Mouse (Mus musculus) adrenal gland, adult 8-10 months (tissue): ENCODE results near the gene Orm3. TPM values are rescaled to one million over a fixed set of nuclear protein-coding genes. Genes with fewer than 3 reads are reported as not detected.
"Not testable (repeated sequence)": the region's sequence is repeated elsewhere in the genome, so short reads cannot be mapped to it uniquely, and the experiment has no call there.

Experiments
- DNase-seq: peaks from one replicate; pipeline ENCODE4 v3.0.0; 2022
- total RNA-seq, 4 experiments: library from RNA; stranded (reverse); gene quantifications; 2 replicates each; pipeline ENCODE4 v1.2.4; 2022

The Orm3 gene
- total RNA-seq: 10 to 100 TPM in 1 of 4 experiments, 1 to 10 TPM in 3; 6.4 to 14.0 (median 8.7) TPM

- DNase-seq: peak; percentile 51
Observed at GRCm38 (mm10) chr4:63355877-63356665, at the start of gene Orm3. TSS of gene Orm3 (plus strand) at chr4:63356162.

GRCm38 (mm10) chr4:63307175-63308062, 48.5 kb upstream of the Orm3 start:
- peak; percentile 73 for DNase-seq

GRCm38 (mm10) chr4:63308316-63308715, 47.6 kb upstream of the Orm3 start:
- no peak for DNase-seq

DNA sequence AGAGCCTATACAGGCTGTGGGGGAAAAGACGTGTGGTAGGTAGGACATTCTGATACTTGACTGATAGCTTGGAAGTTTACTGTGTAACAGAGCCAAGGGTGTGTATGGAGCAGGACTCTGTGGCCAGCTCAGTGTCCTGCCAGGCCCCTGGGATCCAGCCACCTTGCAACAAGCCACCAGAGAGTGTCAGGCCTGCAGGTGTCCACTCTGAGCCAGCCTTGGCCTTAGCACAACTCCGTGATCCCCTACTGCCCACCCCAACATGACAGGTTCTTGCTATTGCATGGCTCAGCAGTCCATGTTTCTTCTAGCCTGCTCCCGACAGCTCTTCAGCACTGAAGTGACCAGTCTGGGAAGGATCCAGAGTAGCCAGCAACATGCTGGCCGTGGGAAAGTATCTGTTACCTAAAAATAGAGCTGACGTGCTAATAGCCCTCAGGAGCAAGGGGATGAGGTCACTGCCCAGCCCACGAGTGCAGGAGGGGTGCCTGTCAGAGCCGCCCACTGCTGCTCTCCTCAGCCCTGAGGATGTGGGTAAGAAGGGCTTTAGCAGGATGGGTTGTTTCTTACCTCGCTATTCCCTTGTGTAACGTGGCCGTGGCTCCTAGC, 45.6 kb upstream of the Orm3 start:
- DNase-seq: no peak

DNA sequence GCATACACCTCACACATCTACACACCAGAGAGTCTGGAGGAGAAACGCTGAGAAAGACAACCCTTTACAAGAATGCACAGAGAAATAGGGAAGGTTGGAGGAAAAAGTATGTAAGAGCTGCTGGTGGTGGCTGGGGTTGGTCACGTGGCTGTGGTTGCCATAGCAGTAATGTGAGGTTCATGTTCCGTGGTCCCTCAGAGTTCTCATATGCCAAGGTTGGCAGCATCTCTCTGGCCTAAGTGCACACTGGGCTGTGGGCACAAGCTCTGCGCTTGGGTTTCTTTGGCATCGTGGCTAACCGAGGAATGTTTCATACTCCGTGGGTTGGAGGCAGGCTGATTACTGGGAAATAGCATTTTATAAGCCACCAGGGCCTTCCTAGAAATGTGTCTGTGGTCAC, 44.5 kb upstream of the Orm3 start:
- no peak for DNase-seq

DNA sequence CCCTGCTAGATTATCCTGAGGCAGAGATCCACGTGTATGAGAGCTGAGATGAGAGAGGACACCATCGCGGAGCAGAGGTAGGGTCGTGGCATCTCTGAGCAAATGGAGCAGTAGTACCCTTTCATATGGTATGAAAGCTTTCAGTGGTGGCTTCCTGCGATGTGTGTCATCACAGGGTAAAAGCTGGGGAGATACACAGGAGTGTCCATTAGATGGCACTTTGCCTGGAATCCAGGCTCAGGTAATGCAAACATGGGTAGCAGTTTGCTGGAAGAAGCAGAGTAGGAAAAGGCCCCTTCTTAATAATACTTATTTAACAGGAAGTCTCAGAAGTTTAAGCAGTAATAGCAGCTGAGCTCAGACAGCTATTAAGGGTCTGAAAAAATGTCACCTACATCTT, 41.9 kb upstream of the Orm3 start:
- no peak for DNase-seq

DNA sequence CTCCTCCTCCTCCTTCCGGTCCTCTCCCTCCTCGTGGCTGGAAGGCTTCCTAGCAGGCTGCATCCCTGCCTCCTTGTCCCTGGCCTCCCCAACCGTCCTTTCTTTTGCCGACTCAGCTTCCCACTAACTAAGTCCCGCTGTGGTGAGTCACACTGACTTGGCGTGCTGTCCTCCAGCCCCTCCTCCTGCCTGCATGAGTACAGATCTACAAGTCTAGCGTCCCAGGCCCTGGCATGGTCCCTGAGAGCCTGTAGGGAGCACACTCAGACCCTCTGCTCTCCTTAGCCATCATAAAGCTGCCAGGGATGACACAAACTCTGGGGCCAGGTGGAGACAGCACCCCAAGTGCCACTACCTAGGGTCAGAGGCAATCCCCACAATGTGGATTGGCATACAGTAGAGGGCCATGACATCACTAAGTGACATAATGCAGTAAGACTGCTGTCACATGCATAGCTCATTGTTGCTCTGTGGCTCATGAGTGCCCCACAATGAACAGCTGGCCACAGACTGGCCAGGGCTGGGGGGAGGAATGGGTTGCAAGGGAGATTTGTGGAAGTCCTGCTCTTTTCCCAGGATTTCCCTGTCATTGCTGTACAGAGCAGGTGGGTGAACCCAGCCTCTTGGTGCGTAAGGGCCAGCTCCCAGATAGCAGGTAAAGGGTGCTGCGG, 39.8 kb upstream of the Orm3 start:
- DNase-seq: peak; percentile 74

GRCm38 (mm10) chr4:63319566-63319965, 36.4 kb upstream of the Orm3 start:
- not testable (repeated sequence) for DNase-seq

DNA sequence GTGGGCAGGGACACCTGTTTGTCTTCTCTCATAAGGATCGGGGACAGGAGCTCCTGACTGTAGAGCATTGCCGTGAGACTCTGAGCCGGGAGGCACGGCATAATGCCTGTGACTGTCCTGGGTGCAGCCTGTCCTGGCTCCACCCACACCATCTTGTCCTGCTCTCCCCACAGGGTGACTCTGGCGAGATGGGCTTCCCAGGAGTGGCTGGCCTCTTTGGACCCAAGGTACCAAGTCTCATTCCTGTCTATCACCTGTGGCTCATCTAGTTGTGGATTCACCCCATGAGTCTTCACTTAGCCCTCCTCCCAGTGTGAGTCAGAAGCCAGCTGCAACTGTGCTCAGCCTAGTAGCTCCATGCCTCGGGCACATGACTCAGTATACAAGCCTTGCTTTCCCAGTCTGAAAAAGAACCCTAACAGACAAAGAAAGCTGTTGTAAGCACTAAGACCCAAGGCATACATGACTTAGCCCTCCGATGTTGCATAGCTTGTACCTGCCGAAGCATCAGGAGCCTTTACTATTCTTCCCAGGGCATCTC, 32.6 kb upstream of the Orm3 start:
- DNase-seq: no peak

GRCm38 (mm10) chr4:63333403-63333802, 22.6 kb upstream of the Orm3 start:
- no peak for DNase-seq

- no peak for DNase-seq
Observed at GRCm38 (mm10) chr4:63338414-63339076, 17.4 kb upstream of the Orm3 start.

- DNase-seq: no peak
Observed at GRCm38 (mm10) chr4:63342491-63342890, 13.5 kb upstream of the Orm3 start.

- DNase-seq: no peak
Observed at GRCm38 (mm10) chr4:63343608-63344007, 12.4 kb upstream of the Orm3 start.

DNA sequence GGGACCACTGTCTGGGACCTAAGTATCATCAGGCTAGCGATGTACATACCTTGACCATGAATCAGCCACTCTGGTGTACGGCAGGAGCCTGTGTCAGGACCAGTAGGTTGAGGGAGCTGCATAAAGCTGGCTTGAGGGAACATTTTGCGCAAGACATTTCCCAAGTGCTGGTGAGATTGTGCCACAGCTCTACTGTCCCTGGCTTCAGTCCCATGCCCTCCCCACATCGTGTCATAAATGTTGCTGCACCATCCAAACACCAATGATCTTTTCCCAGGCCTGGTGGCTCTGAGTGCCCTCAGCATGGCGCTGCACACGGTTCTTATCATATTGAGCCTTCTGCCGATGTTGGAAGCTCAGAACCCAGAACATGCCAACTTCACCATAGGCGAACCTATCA, 11.7 kb upstream of the Orm3 start, which contains the start of gene Orm1:
Gene Orm1 (plus strand): TSS at position 266 of the 400 bp plus-strand sequence.
- peak; percentile 58 for DNase-seq

GRCm38 (mm10) chr4:63345261-63345660, 10.7 kb upstream of the Orm3 start:
- DNase-seq: no peak

- DNase-seq: no peak
Observed at GRCm38 (mm10) chr4:63346659-63347058, 9.3 kb upstream of the Orm3 start.

DNA sequence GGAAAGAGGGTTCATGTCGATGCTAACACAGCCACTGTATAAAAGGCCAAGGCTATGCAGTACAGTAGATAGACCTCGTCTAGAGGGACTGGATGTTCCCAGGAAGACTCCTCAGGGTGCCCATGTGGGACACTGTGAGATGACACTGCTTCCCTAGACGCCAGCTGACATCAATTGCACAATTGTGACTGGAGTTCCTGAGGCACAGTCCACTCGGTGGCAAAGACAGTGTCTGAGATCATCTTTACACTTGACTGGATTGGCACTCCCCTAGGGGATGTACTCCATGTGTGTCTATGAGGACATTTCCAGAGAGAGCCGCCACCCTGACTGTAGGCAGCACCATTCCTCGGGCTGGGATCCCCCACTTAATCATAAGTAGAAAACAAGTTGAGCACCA, 7.4 kb upstream of the Orm3 start:
- DNase-seq: no peak

- DNase-seq: peak; percentile 26
Observed at GRCm38 (mm10) chr4:63356981-63357570, 1.1 kb downstream of the Orm3 start.

GRCm38 (mm10) chr4:63359861-63360260, 3.9 kb downstream of the Orm3 start:
- DNase-seq: no peak

- peak; percentile 54 for DNase-seq
Observed at GRCm38 (mm10) chr4:63362150-63362549, 6.2 kb downstream of the Orm3 start, which contains the start of gene Orm2. TSS of gene Orm2 (plus strand) at chr4:63362449.

DNA sequence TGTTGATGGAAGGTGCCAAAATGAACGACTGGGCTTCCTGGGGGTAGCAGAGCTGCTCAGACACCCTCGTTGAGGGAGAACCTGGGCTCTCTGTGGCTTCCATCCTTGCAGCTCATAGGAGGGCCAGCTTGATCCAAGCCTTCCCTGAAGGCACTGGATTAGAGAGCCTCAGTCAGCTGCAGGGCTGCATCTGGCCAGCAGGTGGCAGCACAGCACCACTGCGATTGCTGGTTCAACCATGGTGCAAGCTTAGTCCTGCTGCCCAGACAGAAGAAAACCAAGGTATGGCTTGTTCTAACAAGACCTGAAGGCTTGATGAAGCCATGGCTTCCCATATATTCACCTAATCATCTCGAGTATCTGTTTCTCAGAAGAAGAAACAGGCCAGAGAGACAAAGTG, 12.6 kb downstream of the Orm3 start:
- DNase-seq: peak; percentile 73
